Mouse (Mus musculus): ENCODE data around the gene Cyp8b1. TPM values are rescaled to one million over a fixed set of nuclear protein-coding genes. Genes with fewer than 3 reads are reported as not detected.

Gene Cyp8b1
- polyA plus RNA-seq, 1 experiment from 2014 or later = not detected

DNA sequence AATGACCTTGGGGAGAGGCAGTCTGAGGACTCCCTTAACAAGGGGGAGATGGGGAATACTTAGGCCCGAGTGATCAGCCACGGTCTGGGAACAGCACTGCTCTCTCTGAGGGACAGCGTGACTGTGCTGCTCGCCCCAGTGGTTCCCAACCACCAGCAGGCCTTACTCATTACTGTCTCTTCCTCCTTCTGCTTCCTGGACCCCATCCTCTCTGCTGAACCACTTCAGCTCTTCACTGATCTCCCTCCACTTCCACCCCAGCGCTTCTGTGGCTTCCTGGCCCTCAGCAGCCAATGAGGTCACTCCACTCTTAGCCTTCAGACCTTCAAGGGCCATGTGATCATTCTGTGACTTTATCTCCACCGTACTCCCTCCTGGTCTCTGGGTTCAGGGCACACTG lies 6.5 kb downstream of the Cyp8b1 start:
- H3K4me3 ChIP-seq = no peak overlapping the region
- H3K9me3 ChIP-seq = no peaks in the 10 kb centered on the region
- no peaks in the 10 kb centered on the region for H3K4me1 ChIP-seq
- 87% methylated on average over 6 of the region's 6 CpGs for WGBS
- H3K27me3 ChIP-seq (ENCODE audit: poor library complexity, severe bottlenecking) = no peaks in the 10 kb centered on the region
- no peak overlapping the region for H3K27ac ChIP-seq
- no peaks in the 10 kb centered on the region for H3K36me3 ChIP-seq (replicated peaks)
- DNase-seq (ENCODE audit: extremely low spot score, low spot score) = no peak

DNA sequence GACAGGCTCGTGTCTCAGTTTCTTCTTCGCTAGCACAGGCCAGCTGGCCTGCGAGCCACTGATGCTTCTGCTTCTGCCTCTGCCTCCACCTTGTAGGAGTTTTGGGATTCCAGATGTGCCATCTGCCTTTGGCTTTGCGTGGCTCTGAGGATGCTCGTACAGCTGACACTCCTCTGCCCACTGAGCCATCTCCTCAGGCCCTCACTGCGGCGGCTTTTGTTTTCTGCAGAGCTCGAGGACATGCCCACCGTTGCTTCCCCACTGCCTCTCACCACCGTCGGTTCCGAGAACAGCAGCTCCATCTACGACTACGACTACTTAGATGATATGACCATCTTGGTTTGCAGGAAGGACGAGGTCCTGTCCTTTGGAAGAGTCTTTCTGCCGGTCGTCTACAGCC lies 7.8 kb downstream of the Cyp8b1 start:
- no peak for DNase-seq (ENCODE audit: extremely low spot score, low spot score)
- 93% methylated on average over 17 of the region's 17 CpGs for WGBS
- H3K4me1 ChIP-seq = no peaks in the 10 kb centered on the region
- no peaks in the 10 kb centered on the region for H3K36me3 ChIP-seq (replicated peaks)
- no peaks in the 10 kb centered on the region for H3K27me3 ChIP-seq (ENCODE audit: poor library complexity, severe bottlenecking)
- no peaks in the 10 kb centered on the region for H3K9me3 ChIP-seq
- no peak overlapping the region for H3K27ac ChIP-seq
- H3K4me3 ChIP-seq = no peak overlapping the region

DNA sequence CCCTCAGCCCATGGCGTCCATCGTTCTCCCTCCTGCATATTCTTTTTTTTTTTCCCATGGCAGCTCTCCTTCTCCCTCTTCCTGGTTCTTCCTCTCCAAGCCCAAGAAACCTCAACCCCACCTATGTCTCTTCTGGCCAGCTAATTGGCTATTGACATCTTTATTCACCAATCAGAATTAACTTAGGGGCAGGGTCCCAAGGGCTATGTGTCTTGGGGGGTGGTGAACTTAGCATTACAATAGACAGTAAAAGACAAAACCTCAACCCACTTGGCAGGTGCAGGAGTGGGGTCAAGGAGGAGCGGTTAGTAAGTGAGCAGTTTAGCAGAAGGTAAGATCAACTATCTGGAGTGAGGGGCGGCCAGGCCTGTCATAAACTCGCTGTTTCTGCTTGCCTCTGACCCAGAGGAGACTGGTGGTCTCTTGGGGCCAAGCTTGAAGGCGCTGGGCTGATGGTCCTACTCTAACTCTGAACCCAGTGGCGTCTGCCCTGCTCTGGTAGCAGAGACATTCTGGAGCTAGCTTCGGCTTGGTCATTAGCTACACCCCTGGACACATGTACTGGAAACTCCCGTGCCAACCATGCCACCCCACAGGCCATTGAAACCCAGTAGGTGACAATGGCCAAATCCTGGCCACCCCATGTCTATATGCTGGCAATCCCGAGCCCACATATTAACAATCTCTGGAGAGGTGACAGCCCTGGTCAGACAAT lies 8.6 kb downstream of the Cyp8b1 start:
- 72% methylated on average over 10 of the region's 10 CpGs for WGBS
- H3K36me3 ChIP-seq (replicated peaks) = no peaks in the 10 kb centered on the region
- no peaks in the 10 kb centered on the region for H3K4me1 ChIP-seq
- H3K27me3 ChIP-seq (ENCODE audit: poor library complexity, severe bottlenecking) = no peaks in the 10 kb centered on the region
- DNase-seq (ENCODE audit: extremely low spot score, low spot score) = no peak
- no peaks in the 10 kb centered on the region for H3K9me3 ChIP-seq
- H3K27ac ChIP-seq = no peak overlapping the region
- H3K4me3 ChIP-seq = no peak overlapping the region

DNA sequence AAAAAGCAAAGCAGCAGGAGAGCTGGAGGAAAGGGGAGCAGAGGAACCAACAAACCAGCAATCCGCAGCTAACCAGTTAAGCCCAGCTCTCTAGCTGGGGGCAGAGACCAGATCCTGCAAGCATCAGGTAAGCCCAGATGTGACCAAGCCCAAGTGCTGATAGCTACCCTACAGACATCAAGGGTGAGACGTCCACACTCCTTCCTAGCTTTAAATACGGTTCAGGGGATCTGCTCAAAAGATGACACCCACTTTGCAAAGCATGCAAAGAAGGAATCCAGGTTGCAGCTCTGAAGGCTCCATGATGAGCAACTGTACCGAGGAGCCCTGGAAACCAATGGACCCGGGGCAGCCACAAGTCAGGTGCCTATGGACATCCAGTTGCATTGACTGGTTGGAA lies 9.6 kb downstream of the Cyp8b1 start:
- no peaks in the 10 kb centered on the region for H3K4me1 ChIP-seq
- no peaks in the 10 kb centered on the region for H3K27me3 ChIP-seq (ENCODE audit: poor library complexity, severe bottlenecking)
- no peak overlapping the region for H3K27ac ChIP-seq
- H3K36me3 ChIP-seq (replicated peaks) = no peaks in the 10 kb centered on the region
- no peaks in the 10 kb centered on the region for H3K9me3 ChIP-seq
- H3K4me3 ChIP-seq = no peak overlapping the region
- WGBS = 88% methylated on average over 5 of the region's 5 CpGs
- DNase-seq (ENCODE audit: extremely low spot score, low spot score) = no peak

DNA sequence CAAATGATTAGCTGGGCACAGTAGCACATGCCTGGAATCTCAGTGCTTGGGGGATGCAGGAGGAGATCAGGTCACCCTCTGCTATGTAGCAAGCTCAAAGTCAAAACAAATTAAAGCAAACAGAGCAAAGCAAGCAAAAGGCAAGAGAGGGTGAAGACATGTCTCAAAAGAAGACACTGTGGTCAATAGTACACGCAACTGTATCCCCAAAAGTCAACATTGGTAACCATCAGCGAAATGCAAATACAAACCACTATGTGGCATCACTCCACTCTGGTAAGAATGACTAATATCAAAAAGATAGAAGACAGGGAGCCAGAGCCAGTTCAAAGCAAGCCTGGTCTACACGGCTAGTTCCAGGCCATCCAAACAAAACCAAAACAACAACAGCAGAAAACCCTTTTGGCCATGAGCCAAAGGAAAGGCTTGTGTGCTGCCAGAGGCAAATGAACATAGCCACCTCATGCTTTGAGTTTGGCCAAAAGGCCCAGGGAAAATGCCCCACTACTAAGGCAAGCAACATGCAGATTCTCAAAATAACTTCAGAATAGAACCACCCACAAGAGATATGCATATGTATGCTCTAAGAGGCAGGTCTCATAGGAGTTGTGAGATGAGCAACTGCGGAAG lies 10.4 kb downstream of the Cyp8b1 start:
- WGBS = 91% methylated on average over 4 of the region's 4 CpGs
- Histone ChIP-seq H3K4me1 (no peaks in the 10 kb centered on the region), H3K9me3 (no peaks in the 10 kb centered on the region), H3K27me3 (ENCODE audit: poor library complexity, severe bottlenecking) (no peaks in the 10 kb centered on the region), H3K4me3 (no peak overlapping the region), H3K27ac (no peak overlapping the region), H3K36me3 (replicated peaks) (no peaks in the 10 kb centered on the region)
- DNase-seq (ENCODE audit: extremely low spot score, low spot score) = no peak

DNA sequence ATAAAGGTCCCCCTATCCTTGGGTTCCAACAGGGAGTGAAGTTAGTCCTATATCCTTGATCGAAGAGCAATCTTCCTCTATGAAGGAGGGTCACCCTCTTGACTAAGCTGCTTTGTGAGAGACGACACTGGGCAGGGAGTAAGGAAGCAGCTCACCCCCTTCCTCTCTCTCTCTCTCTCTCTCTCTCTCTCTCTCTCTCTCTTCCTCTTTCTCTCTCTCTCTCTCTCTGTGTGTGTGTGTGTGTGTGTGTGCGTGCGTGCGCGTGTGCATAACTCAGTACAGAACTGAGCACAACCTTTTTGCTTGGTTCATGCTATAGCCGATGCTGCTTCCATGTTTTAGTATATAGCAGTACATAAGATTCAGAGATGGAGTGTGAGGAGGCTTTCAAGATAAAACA lies 11.2 kb downstream of the Cyp8b1 start:
- 91% methylated on average over 7 of the region's 7 CpGs for WGBS
- Histone ChIP-seq H3K4me1 (no peaks in the 10 kb centered on the region), H3K27me3 (ENCODE audit: poor library complexity, severe bottlenecking) (no peaks in the 10 kb centered on the region), H3K9me3 (no peaks in the 10 kb centered on the region), H3K36me3 (replicated peaks) (no peaks in the 10 kb centered on the region), H3K27ac (no peak overlapping the region), H3K4me3 (no peak overlapping the region)
- no peak for DNase-seq (ENCODE audit: extremely low spot score, low spot score)

DNA sequence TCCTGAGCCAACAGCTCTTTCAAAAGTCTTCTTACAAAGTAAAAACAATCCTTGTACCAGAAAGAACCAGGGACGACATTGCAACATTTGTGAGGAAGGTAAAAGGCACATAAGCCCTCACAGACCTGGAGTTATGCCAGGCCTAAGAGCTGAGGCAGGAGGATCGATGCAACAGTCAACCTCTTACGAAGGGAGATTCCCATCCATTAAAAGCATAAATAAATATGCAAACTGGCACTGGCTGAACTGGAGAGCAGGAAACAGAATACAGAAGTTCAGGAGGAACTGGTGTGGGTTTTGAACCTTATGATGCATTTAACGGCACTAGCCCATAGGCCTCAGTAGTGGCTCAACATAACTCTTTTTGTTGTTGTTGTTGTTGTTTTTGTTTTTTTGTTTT lies 11.8 kb downstream of the Cyp8b1 start:
- no peaks in the 10 kb centered on the region for H3K9me3 ChIP-seq
- no peaks in the 10 kb centered on the region for H3K27me3 ChIP-seq (ENCODE audit: poor library complexity, severe bottlenecking)
- no peaks in the 10 kb centered on the region for H3K36me3 ChIP-seq (replicated peaks)
- 87% methylated on average over 4 of the region's 4 CpGs for WGBS
- no peak overlapping the region for H3K4me3 ChIP-seq
- no peak overlapping the region for H3K27ac ChIP-seq
- no peak for DNase-seq (ENCODE audit: extremely low spot score, low spot score)
- no peaks in the 10 kb centered on the region for H3K4me1 ChIP-seq

DNA sequence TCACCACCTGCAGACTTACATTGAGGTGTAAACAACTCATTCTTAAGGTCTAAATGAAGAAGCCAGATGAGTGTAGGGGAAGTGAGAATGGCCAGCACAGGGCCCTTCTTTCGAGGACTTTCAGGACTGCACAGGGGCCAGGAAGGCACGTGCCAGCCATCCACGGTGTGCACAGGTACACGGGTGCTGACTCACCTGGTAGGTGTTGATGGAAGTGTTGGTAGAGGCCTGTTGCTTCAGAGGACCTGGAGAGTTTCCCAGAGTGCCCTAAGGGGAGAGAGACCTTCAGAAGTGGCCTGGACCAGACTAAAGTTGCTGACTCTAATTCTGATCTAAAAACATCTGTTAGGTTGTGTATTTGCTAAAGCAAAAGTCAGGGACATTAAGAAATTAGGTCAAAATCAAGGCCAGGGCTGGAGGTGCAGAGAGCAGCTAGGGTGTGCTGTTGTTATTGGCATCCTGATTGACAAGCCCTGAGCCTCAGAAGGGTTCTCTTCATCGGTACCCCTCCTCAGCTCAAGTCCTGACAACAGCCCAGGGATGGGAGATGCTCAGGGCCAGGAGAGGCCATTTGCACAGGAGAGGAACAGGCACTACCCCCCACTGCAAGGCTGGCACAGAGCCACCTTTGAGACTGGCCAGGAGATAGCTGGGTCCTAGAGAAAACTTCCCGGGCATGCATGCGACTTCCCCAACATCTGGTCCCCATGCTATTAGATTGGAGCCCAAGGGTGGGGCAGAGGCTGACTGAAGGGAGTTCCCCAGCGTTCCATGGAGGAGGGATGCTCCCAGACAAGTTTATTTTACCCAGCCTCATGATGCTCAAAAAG lies 12.4 kb downstream of the Cyp8b1 start:
- no peak for DNase-seq (ENCODE audit: extremely low spot score, low spot score)
- H3K9me3 ChIP-seq = no peaks in the 10 kb centered on the region
- H3K27me3 ChIP-seq (ENCODE audit: poor library complexity, severe bottlenecking) = no peaks in the 10 kb centered on the region
- no peak overlapping the region for H3K4me3 ChIP-seq
- H3K27ac ChIP-seq = no peak overlapping the region
- H3K4me1 ChIP-seq = no peaks in the 10 kb centered on the region
- 86% methylated on average over 8 of the region's 8 CpGs for WGBS
- no peaks in the 10 kb centered on the region for H3K36me3 ChIP-seq (replicated peaks)

DNA sequence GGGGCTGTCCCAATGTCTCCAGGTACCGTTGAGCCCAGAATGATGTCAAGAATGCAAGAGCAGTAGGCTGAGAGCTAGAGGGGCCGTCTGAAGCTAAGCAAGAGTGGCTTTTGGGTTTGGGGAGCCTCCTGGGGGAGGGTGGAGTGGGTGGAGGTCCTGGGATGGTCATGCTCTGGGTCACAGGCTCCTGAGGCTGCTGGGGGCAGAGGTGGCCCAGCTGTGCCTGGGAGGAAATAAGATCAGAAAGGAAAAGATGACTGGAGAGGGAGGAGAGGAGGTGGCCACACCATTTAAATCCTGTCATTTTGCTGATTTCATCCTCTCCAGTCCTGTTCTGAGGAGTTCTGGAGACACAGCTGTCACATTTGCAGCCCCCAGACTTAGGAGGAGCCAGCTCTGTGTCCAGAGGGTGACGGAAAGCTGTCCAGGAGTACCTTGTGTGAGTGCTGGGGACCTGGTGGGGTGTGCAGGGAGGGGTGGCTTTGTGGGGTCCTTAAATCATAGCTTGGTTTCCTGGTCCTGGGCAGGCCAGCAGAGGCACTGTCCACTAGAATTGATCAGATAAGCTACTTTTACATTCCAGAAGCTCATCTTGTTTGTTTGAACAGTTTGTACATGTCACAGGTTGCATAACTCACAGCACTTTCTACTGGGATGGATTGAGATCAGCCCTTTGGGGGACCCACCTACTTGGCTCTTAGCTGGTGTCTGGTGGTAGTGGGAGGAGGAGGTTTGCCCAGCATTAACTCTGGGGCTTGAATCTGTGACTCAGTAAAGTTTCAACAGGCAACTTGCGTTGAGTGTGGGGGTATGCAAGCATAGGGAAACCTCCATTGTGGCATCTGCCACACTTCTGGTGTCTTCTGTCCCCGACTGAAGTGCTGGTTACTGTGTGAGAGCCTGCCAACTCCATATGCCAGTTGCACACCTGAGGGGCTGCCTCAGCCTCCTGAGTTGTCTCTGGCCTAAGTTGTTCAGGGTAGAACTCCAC lies 14.1 kb downstream of the Cyp8b1 start:
- H3K4me3 ChIP-seq = no peak overlapping the region
- 82% methylated on average over 5 of the region's 5 CpGs for WGBS

DNA sequence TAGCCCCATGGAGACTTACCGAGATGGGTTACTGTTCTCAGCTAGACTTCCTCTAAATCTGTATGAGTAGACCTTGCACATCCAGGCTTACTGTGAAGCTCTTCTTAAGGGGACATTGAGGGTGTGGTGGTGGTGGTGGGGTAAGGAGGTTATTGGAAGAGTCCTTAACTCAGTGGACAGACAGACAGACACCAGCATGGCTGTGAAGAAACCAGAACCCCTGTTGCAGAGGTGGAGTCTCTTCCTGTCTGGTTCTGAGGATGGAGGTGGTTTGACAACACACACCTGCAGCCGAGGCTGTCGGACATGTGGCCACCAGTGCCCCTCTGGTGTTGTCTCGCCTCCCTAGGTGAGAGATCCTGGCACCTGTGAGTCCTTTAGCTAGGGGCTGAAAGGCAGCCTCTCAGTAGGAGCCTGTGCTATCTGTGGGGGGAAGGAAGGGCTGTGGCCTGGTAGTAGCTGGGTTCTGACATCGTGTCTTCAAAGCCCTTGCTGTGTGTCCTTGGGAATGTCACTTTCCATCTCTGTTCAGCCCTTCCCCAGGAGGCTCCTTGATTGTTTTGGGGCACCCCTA lies 15.7 kb downstream of the Cyp8b1 start:
- H3K36me3 ChIP-seq (replicated peaks) = no peaks in the 10 kb centered on the region
- WGBS = 82% methylated on average over 5 of the region's 5 CpGs
- H3K4me3 ChIP-seq = no peak overlapping the region
- H3K27me3 ChIP-seq (ENCODE audit: poor library complexity, severe bottlenecking) = no peaks in the 10 kb centered on the region
- no peaks in the 10 kb centered on the region for H3K9me3 ChIP-seq
- no peak overlapping the region for H3K27ac ChIP-seq
- DNase-seq (ENCODE audit: extremely low spot score, low spot score) = no peak
- no peaks in the 10 kb centered on the region for H3K4me1 ChIP-seq

More for the DNA sequence above, 14.1 kb downstream of the Cyp8b1 start:
- Histone ChIP-seq H3K4me1 (no peaks in the 10 kb centered on the region), H3K27ac (no peak overlapping the region), H3K9me3 (no peaks in the 10 kb centered on the region), H3K36me3 (replicated peaks) (no peaks in the 10 kb centered on the region), H3K27me3 (ENCODE audit: poor library complexity, severe bottlenecking) (no peaks in the 10 kb centered on the region)
- no peak for DNase-seq (ENCODE audit: extremely low spot score, low spot score)

DNA sequence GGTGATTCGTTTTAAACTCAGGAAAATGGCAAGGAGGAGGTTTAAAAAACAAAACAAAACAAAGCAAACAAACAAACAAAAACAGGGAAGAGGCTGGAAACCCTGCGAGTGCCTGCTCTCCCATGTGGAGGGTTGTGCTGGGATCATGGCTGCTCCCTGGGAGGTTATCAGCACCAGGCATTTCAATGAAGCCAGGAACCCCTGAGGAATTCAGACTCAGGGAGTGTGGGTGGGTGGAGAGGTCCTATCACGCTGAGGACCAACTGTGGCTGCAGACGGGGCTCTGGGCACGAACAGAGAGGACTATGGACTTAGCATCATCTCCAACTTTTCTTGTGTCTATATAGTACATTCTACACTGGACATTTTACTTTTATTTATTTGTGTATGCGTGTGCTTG lies 16.8 kb downstream of the Cyp8b1 start:
- Histone ChIP-seq H3K36me3 (replicated peaks) (no peaks in the 10 kb centered on the region), H3K4me1 (no peaks in the 10 kb centered on the region), H3K27me3 (ENCODE audit: poor library complexity, severe bottlenecking) (no peaks in the 10 kb centered on the region), H3K9me3 (no peaks in the 10 kb centered on the region), H3K4me3 (no peak overlapping the region), H3K27ac (no peak overlapping the region)
- no peak for DNase-seq (ENCODE audit: extremely low spot score, low spot score)
- 76% methylated on average over 6 of the region's 6 CpGs for WGBS

DNA sequence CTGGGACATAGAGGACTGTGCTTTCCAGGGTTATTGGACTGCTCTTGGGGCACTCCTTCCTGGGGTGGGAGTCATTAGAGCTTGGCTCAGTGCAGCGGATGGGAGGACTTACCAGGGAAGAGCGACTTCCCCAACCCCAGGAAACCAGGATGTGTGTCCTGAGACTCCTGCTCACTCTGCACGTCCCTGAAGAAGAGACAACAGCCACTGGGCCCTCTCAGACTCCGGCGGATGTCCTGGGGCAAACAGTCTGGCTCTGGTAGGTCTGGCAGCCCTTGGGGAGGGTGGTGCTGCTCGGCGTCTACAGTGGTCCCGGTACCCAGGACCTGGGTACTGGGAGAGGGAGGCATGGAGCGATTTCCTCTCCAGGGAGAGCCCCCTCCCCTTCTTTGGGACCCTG lies 17.9 kb downstream of the Cyp8b1 start, which contains the start of gene Ackr2:
Gene Ackr2 (plus strand): TSS at position 111 of the 400 bp plus-strand sequence.
- Histone ChIP-seq H3K4me3 (no peak within 1 kb of the TSS), H3K27ac (no peak within 1 kb of the TSS), H3K36me3 (replicated peaks) (no peaks in the 10 kb centered on the region), H3K9me3 (no peaks in the 10 kb centered on the region), H3K27me3 (ENCODE audit: poor library complexity, severe bottlenecking) (no peaks in the 10 kb centered on the region), H3K4me1 (no peaks in the 10 kb centered on the region)
- DNase-seq (ENCODE audit: extremely low spot score, low spot score) = no peak
- WGBS = 82% methylated on average over 9 of the region's 9 CpGs

All from forebrain, embryonic 10.5 days (tissue).